Mouse (Mus musculus) left cerebral cortex, adult 2 months (tissue): Measurements from ENCODE around the gene Ppp4c. TPM values are rescaled to one million over a fixed set of nuclear protein-coding genes. Genes with fewer than 3 reads are reported as not detected.

Experiments
- DNase-seq, 2 experiments: peaks; one replicate each; pipeline ENCODE4 v3.0.0; 2021 to 2022; ENCODE audit warnings: low spot score in 2 of 2, mixed read lengths in 1 of 2; ENCODE audit errors: extremely low spot score in 1 of 2
- H3K27ac ChIP-seq: fragments of 200-600 bp; 2 replicates; pipeline ENCODE4 v1.8.1; 2022
- H3K4me3 ChIP-seq: fragments of 200-600 bp; 2 replicates; pipeline ENCODE4 v1.8.1; 2022
- CTCF ChIP-seq: fragments of 200-600 bp; IDR thresholded peaks from 2 replicates; pipeline ENCODE4 v1.8.1; 2022; ENCODE audit warnings: antibody characterized with exemption, mild to moderate bottlenecking, moderate library complexity
- intact Hi-C: fragments of 180-260 bp; cut with DNase I; formaldehyde crosslinking; loops from one replicate; pipeline ENCODE4 v1.15.1; 2025
- long read RNA-seq, 2 experiments: library from polyadenylated mRNA; stranded (forward); transcript quantifications; one replicate each; pipeline ENCODE4 v2.0.0; 2021; ENCODE audit warnings: borderline mapping rate in 2 of 2
- total RNA-seq, 2 experiments: library from RNA; stranded (reverse); gene quantifications; 2 replicates each; pipeline ENCODE4 v1.2.3; 2021

Gene Ppp4c
- total RNA-seq = 10 to 100 TPM; 50.4 TPM
- long read RNA-seq, experiment 1, transcript Ppp4c-201 (9 exons, 1,359 nt) = major isoform, 25 of 35 reads
- long read RNA-seq, experiment 1, transcript Ppp4c-211 (8 exons, 1,400 nt) = minor isoform, 6 of 35 reads
- long read RNA-seq, experiment 1, partial matches to known transcripts = 0 of 35 reads
- long read RNA-seq, experiment 1, other reads (novel, unspliced or antisense) = 4 of 35 reads
- long read RNA-seq, experiment 2, transcript Ppp4c-201 (9 exons, 1,359 nt) = major isoform, 21 of 33 reads
- long read RNA-seq, experiment 2, partial matches to known transcripts = 2 of 33 reads
- long read RNA-seq, experiment 2, other reads (novel, unspliced or antisense) = 6 of 33 reads

GRCm38 (mm10) chr7:126791851-126792720, at the start of gene Ppp4c:
TSS of gene Ppp4c (minus strand) at chr7:126792496.
- Histone ChIP-seq H3K27ac (peak within 1 kb of the TSS; percentile 92), H3K4me3 (peak within 1 kb of the TSS; percentile 97)
- intact Hi-C loops = loop anchor here (10.0 kb wide), 1 partner anchor 287 kb away; the partner anchor contains the start of gene Atxn2l
- DNase-seq = peak; percentile 96
- TF ChIP-seq CTCF = no peak

GRCm38 (mm10) chr7:126833294-126833693, 41.0 kb upstream of the Ppp4c start:
- no peak for TF ChIP-seq CTCF
- no peak for DNase-seq
- Histone ChIP-seq H3K27ac (no peak overlapping the region), H3K4me3 (no peak overlapping the region)
- intact Hi-C loops = no loop called here

GRCm38 (mm10) chr7:126832036-126832598, 39.8 kb upstream of the Ppp4c start:
- Histone ChIP-seq H3K4me3 (no peak overlapping the region), H3K27ac (no peak overlapping the region)
- peak; percentile 85 for TF ChIP-seq CTCF
- DNase-seq = peak; percentile 77 to 79
- intact Hi-C loops = loop anchor here (1.0 kb wide), 1 partner anchor 278 kb away; no protein-coding TSS in a partner anchor

GRCm38 (mm10) chr7:126831539-126831938, 39.2 kb upstream of the Ppp4c start, which contains the start of gene 4930451I11Rik:
TSS of gene 4930451I11Rik (minus strand) at chr7:126831639.
- no peak within 1 kb of the TSS for H3K4me3 ChIP-seq
- no peak for TF ChIP-seq CTCF
- H3K27ac ChIP-seq = no peak within 1 kb of the TSS
- no peak for DNase-seq
- intact Hi-C loops = no loop called here

GRCm38 (mm10) chr7:126825952-126826351, 33.7 kb upstream of the Ppp4c start:
- H3K4me3 ChIP-seq = no peak overlapping the region
- intact Hi-C loops = loop anchor here (10.0 kb wide), 1 partner anchor 129 kb away; the partner anchor contains the start of gene Sez6l2
- no peak for DNase-seq
- no peak for TF ChIP-seq CTCF
- H3K27ac ChIP-seq = no peak overlapping the region

GRCm38 (mm10) chr7:126825403-126825802, 33.1 kb upstream of the Ppp4c start:
- intact Hi-C loops = loop anchor here (10.0 kb wide), 1 partner anchor 129 kb away; the partner anchor contains the start of gene Sez6l2
- H3K27ac ChIP-seq = no peak overlapping the region
- H3K4me3 ChIP-seq = no peak overlapping the region
- TF ChIP-seq CTCF = no peak
- no peak for DNase-seq

GRCm38 (mm10) chr7:126823940-126824339, 31.6 kb upstream of the Ppp4c start:
- intact Hi-C loops = loop anchor here (2.0 to 10.0 kb wide), 3 partner anchors 131 to 287 kb away; partner anchors contain the start of genes Gm42742, Prrt2 and Sez6l2
- no peak for DNase-seq
- Histone ChIP-seq H3K27ac (peak overlapping the region; percentile 96), H3K4me3 (peak overlapping the region; percentile 60)
- TF ChIP-seq CTCF = no peak

GRCm38 (mm10) chr7:126823202-126823711, 31.0 kb upstream of the Ppp4c start:
- intact Hi-C loops = loop anchor here (2.0 to 10.0 kb wide), 3 partner anchors 132 to 288 kb away; partner anchors contain the start of genes Gm42742, Prrt2 and Sez6l2
- Histone ChIP-seq H3K4me3 (peak overlapping the region; percentile 60), H3K27ac (peak overlapping the region; percentile 96)
- DNase-seq = peak in 1 of 2 experiments; percentile 37
- no peak for TF ChIP-seq CTCF

GRCm38 (mm10) chr7:126822741-126823140, 30.4 kb upstream of the Ppp4c start:
- Histone ChIP-seq H3K27ac (peak overlapping the region; percentile 96), H3K4me3 (peak overlapping the region; percentile 60)
- peak in 1 of 2 experiments; percentile 29 for DNase-seq
- TF ChIP-seq CTCF = no peak
- intact Hi-C loops = loop anchor here (2.0 to 10.0 kb wide), 3 partner anchors 132 to 288 kb away; partner anchors contain the start of genes Gm42742, Prrt2 and Sez6l2

- Histone ChIP-seq H3K27ac (peak overlapping the region; percentile 96), H3K4me3 (peak overlapping the region; percentile 60)
- intact Hi-C loops = loop anchor here (2.0 to 10.0 kb wide), 3 partner anchors 133 to 289 kb away; partner anchors contain the start of genes Gm42742, Prrt2 and Sez6l2
- DNase-seq = peak; percentile 76 to 83
- TF ChIP-seq CTCF = peak; percentile 98
These were observed 29.7 kb upstream of the Ppp4c start for GRCm38 (mm10) chr7:126821835-126822511.
